Mouse (Mus musculus) frontal cortex, postnatal 25 days (tissue): Measurements from ENCODE around the gene Upk3b.

Experiments
- DNase-seq, 2 experiments: peaks; one replicate each; pipeline ENCODE4 v3.0.0; 2022; ENCODE audit warnings: low spot score in 2 of 2

Upk3b gene

GRCm38 (mm10) chr5:136038258-136039214 is at the start of gene Upk3b:
TSS of gene Upk3b (plus strand) at chr5:136038496.
- no peak for DNase-seq

GRCm38 (mm10) chr5:135990601-135991000 is 47.7 kb upstream of the Upk3b start:
- no peak for DNase-seq

- no peak for DNase-seq
Measured at GRCm38 (mm10) chr5:135993381-135993965, 44.8 kb upstream of the Upk3b start.

- DNase-seq, result no peak
Measured at GRCm38 (mm10) chr5:135994335-135994724, 44.0 kb upstream of the Upk3b start.

- DNase-seq, result peak; percentile 72 to 78
Measured at GRCm38 (mm10) chr5:135994725-135995687, 43.3 kb upstream of the Upk3b start, which contains the start of gene Dtx2. TSS of gene Dtx2 (plus strand) at chr5:135994800.

GRCm38 (mm10) chr5:135996162-135996561 is 42.1 kb upstream of the Upk3b start:
- no peak for DNase-seq

- DNase-seq, result no peak
Measured at GRCm38 (mm10) chr5:136001222-136001621, 37.1 kb upstream of the Upk3b start.

- DNase-seq, result no peak
Measured at GRCm38 (mm10) chr5:136002325-136002724, 36.0 kb upstream of the Upk3b start.

- DNase-seq, result no peak
Measured at GRCm38 (mm10) chr5:136002751-136003151, 35.5 kb upstream of the Upk3b start.

GRCm38 (mm10) chr5:136004537-136004936 is 33.8 kb upstream of the Upk3b start:
- no peak for DNase-seq

GRCm38 (mm10) chr5:136007745-136008144 is 30.6 kb upstream of the Upk3b start:
- no peak for DNase-seq

- no peak for DNase-seq
Measured at GRCm38 (mm10) chr5:136014877-136015276, 23.4 kb upstream of the Upk3b start.

- DNase-seq, result no peak
Measured at GRCm38 (mm10) chr5:136015586-136015985, 22.7 kb upstream of the Upk3b start.

GRCm38 (mm10) chr5:136016014-136016876 is 22.1 kb upstream of the Upk3b start:
- no peak for DNase-seq

GRCm38 (mm10) chr5:136017262-136017661 is 21.0 kb upstream of the Upk3b start:
- DNase-seq, result no peak

- DNase-seq, result no peak
Measured at GRCm38 (mm10) chr5:136018726-136019125, 19.6 kb upstream of the Upk3b start.

GRCm38 (mm10) chr5:136019907-136020306 is 18.4 kb upstream of the Upk3b start:
- no peak for DNase-seq

GRCm38 (mm10) chr5:136025712-136026111 is 12.6 kb upstream of the Upk3b start:
- DNase-seq, result no peak

- no peak for DNase-seq
Measured at GRCm38 (mm10) chr5:136026859-136027258, 11.4 kb upstream of the Upk3b start.

GRCm38 (mm10) chr5:136027612-136028311 is 10.5 kb upstream of the Upk3b start:
- DNase-seq, result no peak
